Mouse (Mus musculus) spleen, adult 2 months (tissue): ENCODE measurements around the gene Fut8. TPM values are rescaled to one million over a fixed set of nuclear protein-coding genes. Genes with fewer than 3 reads are reported as not detected.
"Not testable (repeated sequence)": the region's sequence is repeated elsewhere in the genome, so short reads cannot be mapped to it uniquely, and the experiment has no call there.

ENCODE experiments used
- DNase-seq, 2 experiments: peaks; one replicate each; pipeline versions ENCODE4 v3.0.0 to v3.0.0-alpha.2; 2012 to 2021; ENCODE audit warnings: low spot score in 2 of 2, low read depth in 1 of 2
- H3K27ac ChIP-seq: fragments of 200-500 bp; 2 replicates; pipeline ENCODE4 v1.5.1; 2012; ENCODE audit warnings: low read length, inconsistent platforms; ENCODE audit not compliant: insufficient read depth
- H3K27me3 ChIP-seq: fragments of 200-500 bp; 2 replicates; pipeline ENCODE4 v1.6.1; 2012; ENCODE audit warnings: mild to moderate bottlenecking, moderate library complexity, low read length, inconsistent platforms; ENCODE audit not compliant: control insufficient read depth, insufficient read depth
- H3K36me3 ChIP-seq: fragments of 200-500 bp; 2 replicates; pipeline ENCODE4 v1.6.1; 2012; ENCODE audit warnings: mild to moderate bottlenecking, low read length, inconsistent platforms; ENCODE audit not compliant: control insufficient read depth, insufficient read depth
- H3K4me1 ChIP-seq: fragments of 200-500 bp; 2 replicates; pipeline ENCODE4 v1.6.1; 2011; ENCODE audit warnings: inconsistent platforms; ENCODE audit not compliant: control insufficient read depth, insufficient read depth, insufficient read length
- H3K4me3 ChIP-seq: fragments of 200-500 bp; 2 replicates; pipeline ENCODE4 v1.5.1; 2011; ENCODE audit warnings: mild to moderate bottlenecking, inconsistent platforms; ENCODE audit not compliant: insufficient read depth, insufficient read length; ENCODE audit errors: extremely low read depth
- CTCF ChIP-seq: fragments of 200-500 bp; IDR thresholded peaks from 2 replicates; pipeline ENCODE4 v1.5.1; 2011; ENCODE audit warnings: mild to moderate bottlenecking, inconsistent platforms; ENCODE audit not compliant: insufficient read depth, insufficient read length, insufficient replicate concordance; ENCODE audit errors: extremely low read depth
- POLR2A ChIP-seq: fragments of 200-500 bp; IDR thresholded peaks from 2 replicates; pipeline ENCODE4 v1.6.1; 2011; ENCODE audit warnings: low read depth, low read length, inconsistent platforms
- WGBS: fragments of 180-500 bp; shearing (Covaris S2); methylation state at CpG from one replicate; pipeline ENCODE4 v1.1.7; 2018; 5-methylcytosine and 5-hydroxymethylcytosine counted together
- polyA plus RNA-seq: library from polyadenylated mRNA; depleted of rRNA; stranded (reverse); fragments of >200 nt; gene quantifications from 2 replicates; pipeline ENCODE4 v1.2.3, GENCODE M21; 2012

Fut8 gene
- polyA plus RNA-seq, 1 experiment: 4.0 TPM

GRCm38 (mm10) chr12:77270694-77271093 lies 32.8 kb downstream of the Fut8 start:
- Histone ChIP-seq H3K27ac (no peak overlapping the region), H3K4me1 (no peaks in the 10 kb centered on the region), H3K27me3 (no peaks in the 10 kb centered on the region), H3K36me3 (no peaks in the 10 kb centered on the region), H3K4me3 (no peak overlapping the region)
- WGBS: 38% methylated on average over 3 of the region's 3 CpGs
- TF ChIP-seq CTCF: no peak
- TF ChIP-seq POLR2A: no peak
- peak in 1 of 2 experiments; percentile 14 for DNase-seq

GRCm38 (mm10) chr12:77288507-77288906 lies 50.6 kb downstream of the Fut8 start:
- no peak for DNase-seq
- TF ChIP-seq POLR2A: no peak
- no peak for TF ChIP-seq CTCF
- H3K4me3 ChIP-seq: no peak overlapping the region
- H3K27ac ChIP-seq: no peak overlapping the region
- H3K27me3 ChIP-seq: no peaks in the 10 kb centered on the region
- peaks cover 2% of the 10 kb centered on the region for H3K4me1 ChIP-seq
- WGBS: 71% methylated on average over 2 of the region's 2 CpGs
- no peaks in the 10 kb centered on the region for H3K36me3 ChIP-seq

GRCm38 (mm10) chr12:77291017-77291416 lies 53.1 kb downstream of the Fut8 start:
- Histone ChIP-seq H3K27me3 (no peaks in the 10 kb centered on the region), H3K27ac (no peak overlapping the region), H3K36me3 (no peaks in the 10 kb centered on the region), H3K4me3 (no peak overlapping the region), H3K4me1 (peaks cover 2% of the 10 kb centered on the region)
- TF ChIP-seq POLR2A (no peak), CTCF (no peak)
- 88% methylated on average over 4 of the region's 4 CpGs for whole genome bisulfite sequencing
- no peak for DNase-seq

GRCm38 (mm10) chr12:77291864-77292263 lies 53.9 kb downstream of the Fut8 start:
- H3K27me3 ChIP-seq, H3K4me1 ChIP-seq, H3K27ac ChIP-seq, H3K36me3 ChIP-seq, H3K4me3 ChIP-seq, DNase-seq: not testable (repeated sequence)
- WGBS: 41% methylated on average over 2 of the region's 2 CpGs

GRCm38 (mm10) chr12:77292375-77293258 lies 54.7 kb downstream of the Fut8 start:
- TF ChIP-seq CTCF: no peak
- TF ChIP-seq POLR2A: no peak
- 25% methylated on average over 4 of the region's 4 CpGs for WGBS
- no peak for DNase-seq
- H3K27ac ChIP-seq: no peak overlapping the region
- no peak overlapping the region for H3K4me3 ChIP-seq
- no peaks in the 10 kb centered on the region for H3K27me3 ChIP-seq
- no peaks in the 10 kb centered on the region for H3K36me3 ChIP-seq
- peaks cover 2% of the 10 kb centered on the region for H3K4me1 ChIP-seq

GRCm38 (mm10) chr12:77296119-77296518 lies 58.2 kb downstream of the Fut8 start:
- DNase-seq: no peak
- Histone ChIP-seq H3K4me3 (no peak overlapping the region), H3K4me1 (peaks cover 2% of the 10 kb centered on the region; the same call in 1 of the 2 replicates), H3K27me3 (no peaks in the 10 kb centered on the region), H3K27ac (no peak overlapping the region), H3K36me3 (no peaks in the 10 kb centered on the region)
- TF ChIP-seq CTCF: no peak
- no peak for TF ChIP-seq POLR2A
- 95% methylated on average over 1 of the region's 1 CpGs for WGBS

GRCm38 (mm10) chr12:77297114-77297513 lies 59.2 kb downstream of the Fut8 start:
- TF ChIP-seq CTCF: no peak
- H3K27ac ChIP-seq: no peak overlapping the region
- H3K4me3 ChIP-seq: no peak overlapping the region
- H3K36me3 ChIP-seq: no peaks in the 10 kb centered on the region
- peaks cover 2% of the 10 kb centered on the region; the same call in 1 of the 2 replicates for H3K4me1 ChIP-seq
- 91% methylated on average over 4 of the region's 4 CpGs for WGBS
- no peak for DNase-seq
- H3K27me3 ChIP-seq: no peaks in the 10 kb centered on the region
